Mouse (Mus musculus) liver, adult 2 months (tissue): ENCODE results near the gene Cacna1s.

Experiments used
- CTCF ChIP-seq: fragments of 200-500 bp; IDR thresholded peaks from 2 replicates; pipeline ENCODE4 v1.5.1; 2011; ENCODE audit warnings: low read depth, low read length, control low read depth
- POLR2A ChIP-seq: fragments of 200-500 bp; IDR thresholded peaks from 2 replicates; pipeline ENCODE4 v1.6.1; 2011; ENCODE audit warnings: low read length, control low read depth; ENCODE audit not compliant: insufficient read depth; ENCODE audit errors: extremely low read depth

DNA sequence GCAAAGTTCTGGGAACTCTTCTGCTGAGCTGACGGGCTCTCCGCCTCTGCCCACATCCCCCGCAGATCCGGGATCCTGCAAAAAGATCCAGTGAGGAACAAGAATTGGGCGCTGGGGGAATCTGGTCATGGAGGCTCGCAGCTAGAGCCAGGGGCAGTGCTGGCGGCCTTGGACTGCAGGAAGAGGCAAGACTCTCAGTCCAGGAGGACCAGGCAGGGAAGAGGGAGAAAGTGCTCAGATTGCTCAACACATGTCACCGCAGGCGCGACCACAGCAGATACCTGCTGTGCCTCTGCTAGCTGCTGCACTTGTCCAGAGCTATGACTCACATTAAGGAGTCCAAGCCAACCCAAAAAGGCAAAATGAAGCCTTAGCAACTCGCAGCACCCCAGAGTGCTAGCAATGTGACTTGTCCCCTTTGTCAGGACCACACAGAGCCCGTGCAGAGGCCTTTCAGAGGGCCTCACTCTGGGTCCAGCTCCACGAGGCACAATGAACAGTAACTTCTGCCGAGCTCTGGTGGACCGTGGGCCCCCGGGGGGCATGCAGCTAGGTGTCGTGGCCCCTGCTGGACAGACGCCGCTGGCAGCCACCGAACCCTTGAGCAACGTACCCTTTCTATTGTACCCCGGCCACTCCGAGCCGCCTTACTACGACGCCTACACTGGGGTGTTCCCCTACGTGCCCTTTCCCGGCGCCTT lies 2.1 kb upstream of the Cacna1s start, which contains the start of gene Ascl5:
- TF ChIP-seq CTCF, result no peak
- no peak for TF ChIP-seq POLR2A
